Mouse (Mus musculus) olfactory bulb, adult 2 months (tissue): ENCODE measurements around the gene Polr2c. TPM values are rescaled to one million over a fixed set of nuclear protein-coding genes. Genes with fewer than 3 reads are reported as not detected.

ENCODE experiments used
- H3K27ac ChIP-seq: fragments of 200-500 bp; 2 replicates; pipeline ENCODE4 v1.5.1; 2012; ENCODE audit warnings: low read depth, low read length; ENCODE audit not compliant: insufficient read depth
- H3K4me1 ChIP-seq: fragments of 200-500 bp; 2 replicates; pipeline ENCODE4 v1.6.1; 2012; ENCODE audit warnings: low read length; ENCODE audit not compliant: control insufficient read depth, insufficient read depth
- H3K4me3 ChIP-seq: fragments of 200-500 bp; 2 replicates; pipeline ENCODE4 v1.5.1; 2012; ENCODE audit warnings: mild to moderate bottlenecking, low read depth, low read length, moderate library complexity; ENCODE audit not compliant: insufficient read depth
- CTCF ChIP-seq: fragments of 200-500 bp; IDR thresholded peaks from 2 replicates; pipeline ENCODE4 v1.5.1; 2012; ENCODE audit warnings: low read depth, mild to moderate bottlenecking, low read length, moderate library complexity; ENCODE audit not compliant: insufficient read depth
- POLR2A ChIP-seq: fragments of 200-500 bp; IDR thresholded peaks from 2 replicates; pipeline ENCODE4 v1.6.1; 2012; ENCODE audit warnings: mild to moderate bottlenecking, low read depth, low read length, moderate library complexity; ENCODE audit not compliant: insufficient read depth
- WGBS: fragments of 180-500 bp; shearing (Covaris S2); methylation state at CpG from one replicate; pipeline ENCODE4 v1.1.7; 2018; 5-methylcytosine and 5-hydroxymethylcytosine counted together
- polyA plus RNA-seq: library from polyadenylated mRNA; stranded (reverse); fragments of >200 nt; gene quantifications from 2 replicates; pipeline ENCODE4 v1.2.4, GENCODE M21; 2012; ENCODE audit warnings: low replicate concordance; ENCODE audit not compliant: missing spikeins, insufficient read depth, insufficient read length

The Polr2c gene
- polyA plus RNA-seq, 1 experiment = not detected

DNA sequence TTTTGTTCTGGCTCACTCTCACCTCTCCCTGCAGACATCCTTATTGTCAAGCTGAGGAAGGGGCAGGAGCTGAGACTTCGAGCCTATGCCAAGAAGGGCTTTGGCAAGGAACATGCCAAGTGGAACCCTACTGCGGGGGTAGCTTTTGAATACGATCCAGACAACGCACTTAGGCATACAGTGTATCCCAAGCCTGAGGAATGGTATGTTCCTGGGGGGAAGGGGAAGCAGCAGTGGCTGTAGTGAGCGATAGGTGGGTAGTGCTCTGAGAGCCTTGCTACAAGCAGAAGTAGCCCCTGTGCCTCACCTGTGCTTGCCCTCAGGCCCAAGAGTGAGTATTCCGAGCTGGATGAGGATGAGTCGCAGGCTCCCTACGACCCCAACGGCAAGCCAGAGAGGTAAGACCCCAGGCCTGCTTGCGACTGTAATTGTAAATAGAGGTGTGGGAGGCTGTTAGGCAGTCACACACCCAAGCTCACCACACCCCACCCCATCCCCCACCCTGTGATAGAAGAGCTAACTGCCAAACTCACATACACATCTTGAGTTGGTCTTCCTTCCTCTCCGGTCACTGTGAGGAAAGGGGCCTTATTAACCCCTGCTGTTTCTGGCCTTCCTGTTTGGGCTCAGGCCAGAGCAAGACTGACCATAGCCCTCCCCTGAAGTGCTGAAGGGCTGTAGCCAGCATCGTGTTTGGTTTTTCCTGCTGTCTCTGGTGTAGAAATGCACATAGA is 5.4 kb downstream of the Polr2c start:
- Histone ChIP-seq H3K27ac (no peak overlapping the region), H3K4me1 (peaks cover 24% of the 10 kb centered on the region), H3K4me3 (no peak overlapping the region)
- TF ChIP-seq CTCF (no peak), POLR2A (no peak)
- WGBS = 65% methylated on average over 12 of the region's 12 CpGs

DNA sequence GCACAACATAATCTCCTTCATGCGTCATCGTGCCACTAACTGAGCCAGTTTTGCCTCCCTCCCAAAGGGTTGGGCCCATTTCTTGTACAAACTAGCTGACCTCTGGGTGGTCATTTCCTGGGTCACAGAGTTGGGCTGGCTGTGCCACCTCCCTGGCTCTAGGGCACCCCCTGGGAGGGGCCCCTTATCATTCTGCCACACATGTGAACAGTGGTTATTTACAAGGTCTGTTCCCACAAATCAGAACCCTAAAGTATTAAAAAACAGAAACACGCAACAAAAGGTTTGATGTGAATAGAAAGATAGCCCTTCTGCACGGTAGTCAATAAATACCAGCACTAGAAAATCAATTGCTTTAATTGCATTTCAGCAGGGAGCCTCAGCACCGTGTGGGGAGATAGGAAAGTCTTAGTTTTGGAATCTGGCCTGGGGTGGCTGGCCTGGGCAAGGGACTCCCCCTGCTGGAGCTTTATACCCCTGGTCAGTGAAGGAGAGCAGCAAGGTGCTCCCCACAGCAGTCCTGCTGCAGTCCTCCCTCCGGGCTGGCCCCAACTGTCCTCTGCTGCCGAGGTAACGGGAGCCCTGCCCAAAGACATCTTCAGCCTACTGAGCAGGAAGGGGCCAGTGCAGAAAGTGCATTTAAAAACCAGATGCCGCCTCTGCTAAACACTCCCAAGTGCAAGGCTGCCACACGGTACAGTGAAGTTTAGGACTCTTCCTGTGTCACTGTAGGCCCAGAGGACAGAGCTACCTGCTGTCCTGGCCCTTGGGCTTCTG is 6.8 kb downstream of the Polr2c start:
- 68% methylated on average over 10 of the region's 10 CpGs for WGBS
- H3K27ac ChIP-seq = no peak overlapping the region
- TF ChIP-seq POLR2A (no peak), CTCF (no peak)
- peaks cover 29% of the 10 kb centered on the region for H3K4me1 ChIP-seq
- no peak overlapping the region for H3K4me3 ChIP-seq

DNA sequence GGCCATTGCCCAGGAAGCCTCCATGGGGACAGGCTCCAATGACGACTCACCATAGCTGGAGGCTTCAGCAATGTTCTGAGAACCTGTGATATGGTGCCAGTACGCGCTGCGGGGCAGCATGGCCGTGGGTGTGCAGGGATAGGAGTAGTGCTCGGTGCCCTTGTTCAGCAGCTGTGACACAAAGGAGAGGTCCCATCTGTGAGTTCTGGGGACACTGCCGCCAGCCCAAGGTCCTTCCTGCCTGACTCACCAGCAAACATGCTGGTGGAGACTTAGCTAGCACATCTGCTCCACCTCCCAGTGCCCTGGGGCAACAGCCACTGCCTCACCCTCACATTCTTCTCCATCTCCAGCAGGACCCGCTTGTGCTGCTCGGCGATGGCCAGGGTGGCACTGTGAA is 8.0 kb downstream of the Polr2c start:
- no peak overlapping the region for H3K27ac ChIP-seq
- peaks cover 35% of the 10 kb centered on the region for H3K4me1 ChIP-seq
- no peak overlapping the region for H3K4me3 ChIP-seq
- TF ChIP-seq CTCF = no peak
- no peak for TF ChIP-seq POLR2A
- WGBS = 78% methylated on average over 10 of the region's 10 CpGs

DNA sequence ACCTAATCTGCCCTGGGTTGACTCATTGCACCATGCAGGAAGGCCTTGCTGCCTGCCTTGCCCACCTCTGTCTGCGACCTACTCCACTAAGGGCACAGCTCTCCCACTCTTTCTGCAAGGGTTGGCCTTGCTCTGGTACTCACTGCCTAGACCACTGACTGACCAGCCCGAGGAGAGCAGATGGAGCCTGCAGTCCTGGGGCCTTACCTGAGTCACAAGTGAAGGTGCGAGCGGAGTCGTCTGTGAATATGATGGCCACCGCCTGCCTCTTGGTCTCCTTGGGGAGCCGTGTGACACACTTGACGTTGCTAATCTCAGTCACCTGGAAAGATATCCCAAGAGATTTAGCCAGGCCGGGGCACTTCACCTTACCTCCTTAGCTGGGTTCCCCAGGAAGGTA is 9.7 kb downstream of the Polr2c start:
- H3K4me3 ChIP-seq = no peak overlapping the region

DNA sequence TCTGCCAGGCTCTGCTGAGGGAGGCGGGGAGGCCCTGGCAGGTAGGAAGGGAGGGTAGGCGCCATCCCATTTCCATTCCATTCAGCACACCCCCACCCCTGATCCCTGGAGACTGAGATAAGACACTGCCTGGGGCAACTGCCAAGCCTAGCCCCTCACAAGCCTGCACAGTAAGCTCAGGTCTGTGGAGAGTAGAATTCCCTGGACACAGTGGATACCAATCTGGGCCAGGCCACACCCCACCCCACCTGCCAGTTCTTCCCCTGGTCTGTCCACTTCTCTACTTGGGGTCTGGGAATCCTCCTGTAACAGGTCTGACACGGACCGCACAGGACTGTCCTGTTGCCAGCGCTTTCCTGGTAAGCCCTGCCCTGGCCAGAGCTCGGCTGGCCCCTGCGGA is 11.9 kb downstream of the Polr2c start:
- TF ChIP-seq POLR2A = no peak
- no peak for TF ChIP-seq CTCF
- Histone ChIP-seq H3K4me1 (peaks cover 49% of the 10 kb centered on the region), H3K27ac (no peak overlapping the region), H3K4me3 (peak overlapping the region; percentile 48)
- WGBS = 55% methylated on average over 7 of the region's 7 CpGs

More for the DNA sequence above, 9.7 kb downstream of the Polr2c start:
- TF ChIP-seq CTCF (no peak), POLR2A (no peak)
- Histone ChIP-seq H3K4me1 (peaks cover 49% of the 10 kb centered on the region), H3K27ac (no peak overlapping the region)
- 87% methylated on average over 9 of the region's 9 CpGs for WGBS

DNA sequence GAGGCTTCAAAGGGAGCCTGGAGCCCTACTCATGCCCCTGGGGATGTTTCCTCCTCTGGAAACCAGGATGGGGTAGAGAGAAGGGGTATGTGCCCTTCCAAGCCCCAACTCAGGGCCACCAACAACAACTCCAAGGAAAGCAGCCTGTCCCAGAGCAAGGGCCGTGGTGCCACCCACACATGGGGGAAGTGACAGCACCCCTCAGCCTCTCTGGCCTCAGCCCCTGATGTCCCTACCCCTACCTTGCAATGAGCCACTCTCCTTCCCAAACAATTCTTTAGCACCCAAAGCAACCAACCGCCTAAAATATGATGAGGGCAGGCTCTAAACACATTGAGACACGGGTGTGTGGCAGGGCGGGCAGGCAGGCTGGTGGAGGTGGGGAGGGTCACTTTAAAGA is 12.8 kb downstream of the Polr2c start:
- Histone ChIP-seq H3K27ac (no peak overlapping the region), H3K4me1 (peaks cover 53% of the 10 kb centered on the region), H3K4me3 (peak overlapping the region; percentile 48)
- TF ChIP-seq POLR2A = no peak
- no peak for TF ChIP-seq CTCF
- WGBS = 16% methylated on average over 4 of the region's 4 CpGs

DNA sequence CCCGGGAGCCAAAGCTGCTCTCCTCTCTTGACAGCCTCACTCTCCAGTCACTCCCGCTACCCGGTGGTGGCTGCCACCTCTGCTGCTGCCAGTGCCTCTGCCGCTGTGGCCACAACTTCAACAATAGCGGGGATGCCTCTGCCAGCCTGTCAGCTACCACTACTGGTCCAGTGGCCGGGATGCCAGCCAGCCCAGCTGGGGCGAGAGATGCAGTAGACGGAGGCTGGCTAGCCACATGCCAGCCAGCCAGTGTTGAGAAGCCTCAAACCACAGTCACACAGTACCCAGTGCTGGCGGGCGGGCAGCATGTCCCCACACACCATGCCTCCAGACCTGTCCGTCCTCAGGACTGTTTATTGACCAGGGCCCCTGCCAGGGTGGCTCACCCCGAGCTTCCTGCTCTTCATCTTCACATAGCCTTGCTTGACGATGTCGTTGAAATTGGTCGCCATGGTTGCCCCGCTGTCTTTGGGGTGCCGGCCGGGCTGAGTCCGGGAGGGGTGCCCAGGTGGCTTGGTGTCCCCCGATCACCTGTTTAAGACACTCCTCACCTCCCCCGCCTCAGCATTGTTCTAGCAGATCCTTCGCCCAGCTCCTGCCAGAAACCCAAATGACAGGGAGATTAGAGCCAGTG is 13.3 kb downstream of the Polr2c start:
- WGBS = 2% methylated on average over 22 of the region's 22 CpGs
- TF ChIP-seq CTCF (no peak), POLR2A (no peak)
- H3K4me1 ChIP-seq = peaks cover 54% of the 10 kb centered on the region
- H3K4me3 ChIP-seq = peak overlapping the region; percentile 48
- peak overlapping the region; percentile 43; the same call in 1 of the 2 replicates for H3K27ac ChIP-seq

DNA sequence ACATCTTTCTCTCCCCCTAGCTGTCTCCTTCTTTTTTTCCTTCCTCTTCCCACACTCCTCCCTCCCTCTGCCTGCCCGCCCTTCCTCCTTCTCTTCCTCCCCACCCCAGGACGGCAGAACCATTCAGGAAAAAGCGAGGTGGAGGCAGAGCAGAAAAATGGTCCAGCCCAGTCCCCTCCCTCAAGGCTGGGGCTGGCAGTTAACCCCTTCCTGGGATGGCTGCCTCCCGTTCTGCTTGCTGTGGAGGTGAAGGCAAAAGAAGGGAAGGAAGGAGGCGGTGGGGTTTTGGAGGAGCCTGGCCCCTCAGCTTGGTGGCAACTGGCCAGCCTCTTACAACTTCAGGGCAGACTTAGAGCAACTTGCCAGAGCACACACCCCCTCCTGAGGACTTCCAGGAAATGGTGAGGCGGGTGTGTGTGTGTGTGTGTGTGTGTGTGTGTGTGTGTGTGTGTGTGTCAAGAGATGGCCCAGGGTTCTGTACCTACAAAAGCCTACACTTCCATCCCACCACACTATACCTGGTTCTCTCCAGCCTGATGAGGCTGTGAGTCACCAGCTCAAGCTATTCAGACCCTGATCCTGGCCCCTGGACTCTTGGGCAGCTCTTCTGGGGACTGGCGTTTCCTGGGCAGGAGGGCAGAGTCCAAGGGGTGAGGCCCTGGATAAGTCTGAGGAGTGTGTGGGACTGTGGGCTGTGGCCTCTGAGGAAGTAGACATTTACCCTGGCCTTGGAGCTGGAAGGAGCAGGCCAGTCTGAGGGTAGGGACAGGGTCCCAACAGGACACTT is 14.1 kb downstream of the Polr2c start:
- H3K4me1 ChIP-seq = peaks cover 57% of the 10 kb centered on the region
- H3K27ac ChIP-seq = peak overlapping the region; percentile 43; the same call in 1 of the 2 replicates
- TF ChIP-seq POLR2A (no peak), CTCF (no peak)
- peak overlapping the region; percentile 48 for H3K4me3 ChIP-seq
- 6% methylated on average over 7 of the region's 7 CpGs for WGBS
